Mouse (Mus musculus): ENCODE results near the gene Fam69b.

Fam69b gene

DNA sequence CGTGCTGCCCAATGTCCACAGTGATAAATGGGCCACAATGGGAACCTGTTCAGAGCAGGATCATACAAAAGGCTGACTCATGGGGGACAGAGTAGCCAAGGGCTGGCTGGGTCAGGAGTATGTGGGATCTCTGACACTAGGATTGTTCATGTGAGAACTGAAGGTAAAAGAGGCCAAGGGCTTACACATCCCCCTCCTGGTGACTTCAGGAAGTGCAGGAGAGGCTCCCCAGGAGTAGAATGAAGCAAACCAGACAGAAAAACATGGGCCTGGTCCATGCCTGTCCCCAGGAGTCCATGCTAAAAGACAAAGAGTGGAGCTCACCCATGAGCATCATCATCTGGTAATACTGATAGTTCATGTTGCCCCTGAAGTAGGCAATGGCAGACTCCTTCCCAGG, 35.3 kb downstream of the Fam69b start:
- DNase-seq, result peak; percentile 14 to 63

DNA sequence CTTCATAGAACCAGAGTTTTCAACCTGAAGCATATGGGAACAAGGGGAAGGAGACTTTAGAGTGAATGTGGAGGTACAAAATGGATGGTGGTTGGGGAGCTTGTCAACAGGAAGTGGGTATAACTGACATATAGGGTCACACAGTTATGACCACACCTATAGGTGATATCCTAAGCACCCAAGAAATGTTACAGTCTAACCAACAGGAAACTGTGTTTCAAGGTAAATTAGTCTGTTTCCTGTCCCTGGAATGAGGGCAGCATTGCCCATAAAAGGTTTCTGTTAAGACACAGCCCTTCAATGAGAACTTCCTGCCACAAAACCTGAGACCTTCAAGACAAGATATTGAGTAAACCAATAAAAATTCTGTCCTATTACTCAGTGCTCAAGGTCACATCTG, 40.5 kb downstream of the Fam69b start:
- no peak for DNase-seq

DNA sequence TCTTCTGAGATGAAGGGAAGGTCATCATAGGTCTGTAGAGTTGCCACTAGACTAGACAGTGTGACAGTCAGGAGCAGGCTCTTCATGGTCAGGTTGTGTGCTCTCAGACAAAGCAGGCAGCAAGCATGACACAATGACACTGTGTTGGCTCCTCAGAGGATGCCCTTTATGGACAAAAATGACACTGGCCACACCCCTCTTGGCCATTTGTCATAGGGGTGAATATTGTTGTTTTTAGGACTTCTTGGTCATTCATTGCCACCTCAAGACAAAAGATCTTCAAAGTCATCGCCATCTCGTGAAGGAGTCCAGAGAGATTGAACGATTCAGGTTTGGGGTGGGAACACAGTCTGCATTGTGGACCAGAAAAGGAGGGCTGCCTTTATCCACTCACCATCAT, 42.9 kb downstream of the Fam69b start, which contains the start of gene Lcn4:
Lcn4 (minus strand) TSS at position 101 of the 400 bp plus-strand sequence.
- DNase-seq, result no peak

Data from kidney, adult 8-10 months (tissue).